Mouse (Mus musculus) embryonic facial prominence, embryonic 10.5 days (tissue): ENCODE measurements around the gene Ddhd1. TPM values are rescaled to one million over a fixed set of nuclear protein-coding genes. Genes with fewer than 3 reads are reported as not detected.

Source experiments
- DNase-seq: peaks from one replicate; pipeline ENCODE4 v3.0.0-alpha.2; 2017; ENCODE audit warnings: low spot score
- H3K27ac ChIP-seq: fragments of 300-500 bp; sonication (generic); replicated peaks from 2 replicates; pipeline ENCODE4 v1.5.1; 2016; ENCODE audit warnings: mild to moderate bottlenecking
- H3K27me3 ChIP-seq: fragments of 300-500 bp; sonication (generic); replicated peaks from 2 replicates; pipeline ENCODE4 v1.6.1; 2016; ENCODE audit warnings: low read depth, mild to moderate bottlenecking; ENCODE audit not compliant: poor library complexity, severe bottlenecking
- H3K36me3 ChIP-seq: fragments of 300-500 bp; sonication (generic); replicated peaks from 2 replicates; pipeline ENCODE4 v1.6.1; 2016; ENCODE audit warnings: mild to moderate bottlenecking, moderate library complexity
- H3K4me1 ChIP-seq: fragments of 300-500 bp; sonication (generic); 2 replicates; pipeline ENCODE4 v1.6.1; 2016
- H3K4me3 ChIP-seq: fragments of 300-500 bp; sonication (generic); 2 replicates; pipeline ENCODE4 v1.5.1; 2016; ENCODE audit warnings: mild to moderate bottlenecking, moderate library complexity
- H3K9me3 ChIP-seq: fragments of 300-500 bp; sonication (generic); 2 replicates; pipeline ENCODE4 v1.6.1; 2016; ENCODE audit warnings: mild to moderate bottlenecking
- WGBS: fragments of 180-500 bp; shearing (Covaris S2); methylation state at CpG from one replicate; pipeline ENCODE4 v1.1.7; 2016; 5-methylcytosine and 5-hydroxymethylcytosine counted together
- polyA plus RNA-seq: library from polyadenylated mRNA; unstranded; fragments of >200 nt; fragmentation: Nextera tagmentation; extraction: Ambion mirVana; gene quantifications from 2 replicates; pipeline ENCODE4 v1.2.1, GENCODE M21; 2016

The Ddhd1 gene
- polyA plus RNA-seq, 1 experiment from 2014 or later: 5.4 TPM

- no peak for DNase-seq
- 79% methylated on average over 9 of the region's 9 CpGs for WGBS
These were observed 15.7 kb downstream of the Ddhd1 start for GRCm38 (mm10) chr14:45642217-45642616.

GRCm38 (mm10) chr14:45638717-45639116 lies 19.2 kb downstream of the Ddhd1 start:
- Histone ChIP-seq H3K27ac (no peak overlapping the region), H3K9me3 (no peaks in the 10 kb centered on the region), H3K27me3 (no peaks in the 10 kb centered on the region), H3K4me3 (no peak overlapping the region), H3K36me3 (no peaks in the 10 kb centered on the region), H3K4me1 (peaks cover 6% of the 10 kb centered on the region)
- no peak for DNase-seq
- WGBS: 68% methylated on average over 5 of the region's 5 CpGs

More at GRCm38 (mm10) chr14:45642217-45642616, 15.7 kb downstream of the Ddhd1 start:
- H3K4me3 ChIP-seq: no peak overlapping the region
- H3K36me3 ChIP-seq: no peaks in the 10 kb centered on the region
- peaks cover 23% of the 10 kb centered on the region for H3K4me1 ChIP-seq
- no peaks in the 10 kb centered on the region for H3K9me3 ChIP-seq
- H3K27ac ChIP-seq: no peak overlapping the region
- no peaks in the 10 kb centered on the region for H3K27me3 ChIP-seq

- H3K9me3 ChIP-seq: no peaks in the 10 kb centered on the region
- no peak for DNase-seq
- no peaks in the 10 kb centered on the region for H3K36me3 ChIP-seq
- H3K27me3 ChIP-seq: no peaks in the 10 kb centered on the region
- WGBS: 98% methylated on average over 1 of the region's 1 CpGs
- H3K4me1 ChIP-seq: no peaks in the 10 kb centered on the region
- no peak overlapping the region for H3K27ac ChIP-seq
- no peak overlapping the region for H3K4me3 ChIP-seq
These were observed 22.4 kb downstream of the Ddhd1 start for GRCm38 (mm10) chr14:45635496-45635895.

- no peak for DNase-seq
- Histone ChIP-seq H3K4me3 (no peak overlapping the region), H3K36me3 (no peaks in the 10 kb centered on the region), H3K27ac (no peak overlapping the region), H3K4me1 (no peaks in the 10 kb centered on the region), H3K27me3 (no peaks in the 10 kb centered on the region), H3K9me3 (no peaks in the 10 kb centered on the region)
- WGBS: 76% methylated on average over 4 of the region's 4 CpGs
These were observed 25.0 kb downstream of the Ddhd1 start for GRCm38 (mm10) chr14:45632756-45633537.

- H3K4me3 ChIP-seq: no peak overlapping the region
- H3K36me3 ChIP-seq: no peaks in the 10 kb centered on the region
- H3K9me3 ChIP-seq: no peaks in the 10 kb centered on the region
- H3K27ac ChIP-seq: no peak overlapping the region
- H3K4me1 ChIP-seq: no peaks in the 10 kb centered on the region
- no peak for DNase-seq
- WGBS: 90% methylated on average over 5 of the region's 5 CpGs
- no peaks in the 10 kb centered on the region for H3K27me3 ChIP-seq
These were observed 27.4 kb downstream of the Ddhd1 start for GRCm38 (mm10) chr14:45630544-45630943.

- Histone ChIP-seq H3K4me1 (no peaks in the 10 kb centered on the region), H3K9me3 (no peaks in the 10 kb centered on the region), H3K36me3 (no peaks in the 10 kb centered on the region), H3K27ac (no peak overlapping the region), H3K4me3 (no peak overlapping the region), H3K27me3 (no peaks in the 10 kb centered on the region)
- WGBS: 79% methylated on average over 1 of the region's 1 CpGs
- no peak for DNase-seq
These were observed 28.0 kb downstream of the Ddhd1 start for GRCm38 (mm10) chr14:45629938-45630337.

GRCm38 (mm10) chr14:45618351-45618750 lies 39.6 kb downstream of the Ddhd1 start:
- no peaks in the 10 kb centered on the region for H3K4me1 ChIP-seq
- H3K4me3 ChIP-seq: no peak overlapping the region
- peaks cover 18% of the 10 kb centered on the region for H3K36me3 ChIP-seq
- no peak overlapping the region for H3K27ac ChIP-seq
- no peaks in the 10 kb centered on the region for H3K9me3 ChIP-seq
- DNase-seq: no peak
- 86% methylated on average over 6 of the region's 6 CpGs for WGBS
- no peaks in the 10 kb centered on the region for H3K27me3 ChIP-seq

GRCm38 (mm10) chr14:45616526-45616925 lies 41.4 kb downstream of the Ddhd1 start:
- Histone ChIP-seq H3K4me3 (no peak overlapping the region), H3K27ac (no peak overlapping the region), H3K27me3 (no peaks in the 10 kb centered on the region), H3K4me1 (no peaks in the 10 kb centered on the region), H3K36me3 (peaks cover 29% of the 10 kb centered on the region), H3K9me3 (no peaks in the 10 kb centered on the region)
- DNase-seq: no peak
- 93% methylated on average over 5 of the region's 5 CpGs for WGBS

GRCm38 (mm10) chr14:45615776-45616175 lies 42.2 kb downstream of the Ddhd1 start:
- Histone ChIP-seq H3K4me1 (no peaks in the 10 kb centered on the region), H3K36me3 (peaks cover 29% of the 10 kb centered on the region), H3K4me3 (no peak overlapping the region), H3K27ac (no peak overlapping the region), H3K9me3 (no peaks in the 10 kb centered on the region), H3K27me3 (no peaks in the 10 kb centered on the region)
- 94% methylated on average over 2 of the region's 2 CpGs for WGBS
- no peak for DNase-seq

GRCm38 (mm10) chr14:45614822-45615221 lies 43.1 kb downstream of the Ddhd1 start:
- H3K9me3 ChIP-seq: no peaks in the 10 kb centered on the region
- peaks cover 33% of the 10 kb centered on the region for H3K36me3 ChIP-seq
- H3K4me3 ChIP-seq: no peak overlapping the region
- 74% methylated on average over 4 of the region's 4 CpGs for WGBS
- no peaks in the 10 kb centered on the region for H3K27me3 ChIP-seq
- DNase-seq: no peak
- no peak overlapping the region for H3K27ac ChIP-seq
- no peaks in the 10 kb centered on the region for H3K4me1 ChIP-seq

- no peak for DNase-seq
- Histone ChIP-seq H3K27ac (no peak overlapping the region), H3K4me1 (no peaks in the 10 kb centered on the region), H3K27me3 (no peaks in the 10 kb centered on the region), H3K4me3 (no peak overlapping the region), H3K9me3 (no peaks in the 10 kb centered on the region), H3K36me3 (peaks cover 33% of the 10 kb centered on the region)
- WGBS: 94% methylated on average over 6 of the region's 6 CpGs
These were observed 43.5 kb downstream of the Ddhd1 start for GRCm38 (mm10) chr14:45614406-45614805.

GRCm38 (mm10) chr14:45611654-45612053 lies 46.3 kb downstream of the Ddhd1 start:
- Histone ChIP-seq H3K27me3 (no peaks in the 10 kb centered on the region), H3K27ac (no peak overlapping the region), H3K9me3 (no peaks in the 10 kb centered on the region), H3K36me3 (peaks cover 38% of the 10 kb centered on the region), H3K4me1 (no peaks in the 10 kb centered on the region), H3K4me3 (no peak overlapping the region)
- DNase-seq: no peak
- 88% methylated on average over 7 of the region's 7 CpGs for WGBS

- Histone ChIP-seq H3K27ac (no peak overlapping the region; the same call in 1 of the 2 replicates), H3K4me1 (no peaks in the 10 kb centered on the region), H3K36me3 (peaks cover 5% of the 10 kb centered on the region), H3K4me3 (no peak overlapping the region), H3K27me3 (no peaks in the 10 kb centered on the region), H3K9me3 (no peaks in the 10 kb centered on the region)
- WGBS: 58% methylated on average over 3 of the region's 3 CpGs
- no peak for DNase-seq
These were observed 55.9 kb downstream of the Ddhd1 start for GRCm38 (mm10) chr14:45602002-45602401.
